Mouse (Mus musculus) left cerebral cortex, adult 2 months (tissue): ENCODE data around the gene Mrpl38. TPM values are rescaled to one million over a fixed set of nuclear protein-coding genes. Genes with fewer than 3 reads are reported as not detected.
A peak's percentile ranks its signal among the peaks of the same experiment; 100 is the strongest.

Experiments used
- DNase-seq, 2 experiments: peaks; one replicate each; pipeline ENCODE4 v3.0.0; 2021 to 2022; ENCODE audit warnings: low spot score in 2 of 2, mixed read lengths in 1 of 2; ENCODE audit errors: extremely low spot score in 1 of 2
- H3K27ac ChIP-seq: fragments of 200-600 bp; 2 replicates; pipeline ENCODE4 v1.8.1; 2022
- H3K4me3 ChIP-seq: fragments of 200-600 bp; 2 replicates; pipeline ENCODE4 v1.8.1; 2022
- CTCF ChIP-seq: fragments of 200-600 bp; IDR thresholded peaks from 2 replicates; pipeline ENCODE4 v1.8.1; 2022; ENCODE audit warnings: antibody characterized with exemption, mild to moderate bottlenecking, moderate library complexity
- intact Hi-C: fragments of 180-260 bp; cut with DNase I; formaldehyde crosslinking; loops from one replicate; pipeline ENCODE4 v1.15.1; 2025
- total RNA-seq, 2 experiments: library from RNA; stranded (reverse); gene quantifications; 2 replicates each; pipeline ENCODE4 v1.2.3; 2021

Mrpl38 gene
- total RNA-seq, 2 experiments from 2014 or later, result 59.4 to 66.8 TPM

- intact Hi-C loops, result loop anchor here (1.0 to 5.0 kb wide), 4 partner anchors 44 to 136 kb away; partner anchors contain the start of gene Unk
- H3K27ac ChIP-seq, result peak within 1 kb of the TSS; percentile 92
- peak; percentile 42 for TF ChIP-seq CTCF
Measured at GRCm38 (mm10) chr11:116086258-116087193, 52.1 kb downstream of the Mrpl38 start, which contains the start of gene Wbp2. Gene Wbp2 (minus strand): TSS chr11:116086995.

GRCm38 (mm10) chr11:116084166-116084565 lies 54.5 kb downstream of the Mrpl38 start:
- intact Hi-C loops, result no loop called here
- no peak overlapping the region for H3K4me3 ChIP-seq
- DNase-seq, result no peak
- no peak for TF ChIP-seq CTCF
- no peak overlapping the region for H3K27ac ChIP-seq

More at GRCm38 (mm10) chr11:116086258-116087193, 52.1 kb downstream of the Mrpl38 start, which contains the start of gene Wbp2:
- peak within 1 kb of the TSS; percentile 72 for H3K4me3 ChIP-seq
- DNase-seq, result peak; percentile 94 to 96

GRCm38 (mm10) chr11:116083096-116083672 lies 55.5 kb downstream of the Mrpl38 start:
- TF ChIP-seq CTCF, result no peak
- intact Hi-C loops, result no loop called here
- H3K4me3 ChIP-seq, result no peak overlapping the region
- no peak overlapping the region for H3K27ac ChIP-seq
- DNase-seq, result no peak

Other genes with a start within 250 kb of the Mrpl38 start
- under 1 TPM in 1 of 2 experiments, not detected in 1; 0.52 TPM for gene Smim5, start 238.9 kb downstream of the Mrpl38 start, total RNA-seq
- gene Smim6, start 226.9 kb downstream of the Mrpl38 start, total RNA-seq, result not detected
- 10 to 100 TPM; 46.7 to 50.1 TPM for gene Sap30bp, start 205.6 kb downstream of the Mrpl38 start, total RNA-seq
- 10 to 100 TPM; 27.1 to 29.4 TPM for gene Recql5, start 205.4 kb downstream of the Mrpl38 start, total RNA-seq
- gene Itgb4, start 164.2 kb downstream of the Mrpl38 start, total RNA-seq, result 1 to 10 TPM; 5.1 to 5.7 TPM
- gene Galk1, start 126.1 kb downstream of the Mrpl38 start, total RNA-seq, result 10 to 100 TPM; 13.3 to 13.9 TPM
- 100 to 1,000 TPM; 247 to 254 TPM for gene H3f3b, start 110.9 kb downstream of the Mrpl38 start, total RNA-seq
- gene Unk, start 108.5 kb downstream of the Mrpl38 start, total RNA-seq, result 10 to 100 TPM; 22.7 to 24.6 TPM
- 1 to 10 TPM; 1.5 to 2.0 TPM for gene Unc13d, start 60.9 kb downstream of the Mrpl38 start, total RNA-seq
- 100 to 1,000 TPM; 387 to 414 TPM for gene Wbp2, start 51.9 kb downstream of the Mrpl38 start, total RNA-seq
- gene Trim47, start 11.7 kb downstream of the Mrpl38 start, total RNA-seq, result 1 to 10 TPM; 5.2 to 8.0 TPM
- 1 to 10 TPM; 7.6 to 9.1 TPM for gene Trim65, start 7.7 kb downstream of the Mrpl38 start, total RNA-seq
- 10 to 100 TPM; 85.5 to 87.1 TPM for gene Fbf1, start 29.3 kb upstream of the Mrpl38 start, total RNA-seq
- 10 to 100 TPM; 37.2 to 40.0 TPM for gene Ten1, start 60.0 kb upstream of the Mrpl38 start, total RNA-seq
- 100 to 1,000 TPM; 112 to 119 TPM for gene Acox1, start 60.2 kb upstream of the Mrpl38 start, total RNA-seq
- gene Evpl, start 99.2 kb upstream of the Mrpl38 start, total RNA-seq, result 1 to 10 TPM; 1.4 to 1.5 TPM
- 10 to 100 TPM; 70.5 to 75.4 TPM for gene Srp68, start 135.3 kb upstream of the Mrpl38 start, total RNA-seq
- not detected for gene Galr2, start 142.1 kb upstream of the Mrpl38 start, total RNA-seq
- gene Exoc7, start 168.4 kb upstream of the Mrpl38 start, total RNA-seq, result 10 to 100 TPM; 89.8 to 98.5 TPM
- gene Foxj1, start 196.5 kb upstream of the Mrpl38 start, total RNA-seq, result 1 to 10 TPM; 4.2 to 4.4 TPM